Mouse (Mus musculus): ENCODE measurements around the gene Gorasp1. TPM values are rescaled to one million over a fixed set of nuclear protein-coding genes. Genes with fewer than 3 reads are reported as not detected.

The Gorasp1 gene
- polyA plus RNA-seq, 1 experiment from 2014 or later: 28.9 TPM

DNA sequence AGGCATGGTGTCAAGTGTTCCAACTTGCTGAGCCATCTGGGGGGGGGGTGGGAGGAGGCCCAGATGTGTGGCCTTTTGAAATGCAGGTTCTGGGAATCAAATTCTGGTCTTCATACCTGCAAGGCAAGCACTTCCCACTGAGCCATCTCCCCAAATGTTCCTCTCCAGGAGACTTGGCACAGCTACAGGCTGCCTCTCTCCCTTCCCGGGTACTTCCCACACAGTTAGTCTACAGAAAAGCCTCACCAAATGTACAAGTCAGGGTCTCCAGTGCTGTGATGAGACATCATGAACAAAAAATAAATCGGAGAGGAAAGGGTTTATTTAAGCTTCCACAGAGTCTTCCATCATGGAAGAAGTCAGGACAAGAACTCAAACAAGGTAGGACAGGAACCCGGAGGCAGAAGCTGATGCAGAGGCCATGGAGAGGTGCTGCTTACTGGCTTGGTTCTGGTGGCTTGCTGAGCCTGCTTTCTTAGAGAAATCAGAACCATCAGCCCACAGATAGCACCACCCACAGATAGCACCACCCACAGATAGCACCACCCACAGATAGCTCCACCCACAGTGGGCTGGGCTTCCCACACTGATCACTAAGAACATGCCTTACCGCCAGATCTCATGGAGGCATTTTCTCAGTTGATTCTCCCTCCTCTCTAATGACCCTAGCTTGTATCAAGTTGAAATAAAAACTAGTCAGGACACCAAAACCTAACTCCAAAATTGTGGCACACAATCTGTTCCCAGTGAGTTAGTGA, 50.0 kb downstream of the Gorasp1 start:
- H3K4me3 ChIP-seq: no peak overlapping the region
- H3K4me1 ChIP-seq (replicated peaks): 0 out of 2 replicates have a peak, but pooled peaks cover 8% of the 10 kb centered on the region
- no peaks in the 10 kb centered on the region for H3K9me3 ChIP-seq
- H3K36me3 ChIP-seq: no peaks in the 10 kb centered on the region
- WGBS: 78% methylated on average over 4 of the region's 4 CpGs
- H3K27ac ChIP-seq (replicated peaks): no peak overlapping the region
- no peak overlapping the region for H3K4me2 ChIP-seq
- 0 out of 2 replicates have a peak, but pooled peaks cover 7% of the 10 kb centered on the region for H3K27me3 ChIP-seq
- no peak for ATAC-seq (ENCODE audit: low FRiP score, low read depth)
- no peak overlapping the region for H3K9ac ChIP-seq

Other genes starting within 250 kb of the Gorasp1 start
- gene Scn10a, start 218.2 kb downstream of the Gorasp1 start, polyA plus RNA-seq (2015; fragmentation: Nextera tagmentation; extraction: Ambion mirVana): 0.35 and 1.1 TPM in 2 replicates
- 0.29 and 0.52 TPM in 2 replicates for gene Scn11a, start 112.1 kb downstream of the Gorasp1 start, polyA plus RNA-seq (2015; fragmentation: Nextera tagmentation; extraction: Ambion mirVana)
- 64.3 and 65.4 TPM in 2 replicates for gene Wdr48, start 42.7 kb downstream of the Gorasp1 start, polyA plus RNA-seq (2015; fragmentation: Nextera tagmentation; extraction: Ambion mirVana)
- gene Ttc21a, start within 50 bp of the Gorasp1 start, polyA plus RNA-seq (2015; fragmentation: Nextera tagmentation; extraction: Ambion mirVana): 1.2 and 1.5 TPM in 2 replicates
- 1.6 and 1.7 TPM in 2 replicates for gene Csrnp1, start 47.1 kb upstream of the Gorasp1 start, polyA plus RNA-seq (2015; fragmentation: Nextera tagmentation; extraction: Ambion mirVana)
- not detected in 2 replicates for gene Xirp1, start 86.0 kb upstream of the Gorasp1 start, polyA plus RNA-seq (2015; fragmentation: Nextera tagmentation; extraction: Ambion mirVana)
- 9.9 and 10.0 TPM in 2 replicates for gene Cx3cr1, start 132.3 kb upstream of the Gorasp1 start, polyA plus RNA-seq (2015; fragmentation: Nextera tagmentation; extraction: Ambion mirVana)
- gene Ccr8, start 154.5 kb upstream of the Gorasp1 start, polyA plus RNA-seq (2015; fragmentation: Nextera tagmentation; extraction: Ambion mirVana): not detected in 2 replicates
- gene Slc25a38, start 172.8 kb upstream of the Gorasp1 start, polyA plus RNA-seq (2015; fragmentation: Nextera tagmentation; extraction: Ambion mirVana): 44.0 and 44.7 TPM in 2 replicates
- gene Rpsa, start 190.1 kb upstream of the Gorasp1 start, polyA plus RNA-seq (2015; fragmentation: Nextera tagmentation; extraction: Ambion mirVana): 927 and 930 TPM in 2 replicates
- 0.14 and 0.23 TPM in 2 replicates for gene Mobp, start 212.1 kb upstream of the Gorasp1 start, polyA plus RNA-seq (2015; fragmentation: Nextera tagmentation; extraction: Ambion mirVana)